In the genomic region with DNA sequence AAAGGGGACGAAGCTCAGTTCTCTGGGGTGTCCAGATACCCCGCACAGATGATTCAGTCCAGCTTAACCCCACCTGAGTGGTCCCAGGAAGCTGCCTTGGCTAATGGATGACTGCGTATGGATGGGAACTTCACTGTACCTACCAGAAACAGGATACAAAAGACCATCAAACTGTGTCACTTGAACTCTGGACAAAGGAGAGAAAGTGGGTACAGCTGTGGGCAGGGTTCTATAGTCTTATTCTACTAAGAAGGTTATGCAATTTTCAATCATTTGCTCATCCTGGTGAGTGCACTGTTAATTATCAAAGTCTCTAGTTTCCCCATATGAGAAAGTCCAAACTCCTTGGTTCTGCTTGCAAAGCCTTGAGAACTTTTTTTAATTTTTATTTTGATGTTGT, we compare ENCODE assay signal across 22 mouse cellular contexts. TPM values are rescaled to one million over a fixed set of nuclear protein-coding genes. Genes with fewer than 3 reads are reported as not detected.
DNase-seq lines count a peak whose midpoint lies in the region; ATAC-seq lines count a peak whose summit lies in the region.
"Had no signal": no experiment of that assay in that cellular context is flagged by ENCODE, and none has a peak within 500 bp of the region (broad histone marks: within the 10 kb centered on the region; RNA-seq: fewer than 3 reads in every experiment).

No protein-coding gene starts in this region.

- H3K4me3 ChIP-seq in kidney, embryonic 14.5 days (ENCODE audit: low read length): no peak overlapping the region
- H3K4me3 ChIP-seq in kidney, embryonic 15.5 days (replicated peaks): no peak overlapping the region
- no peak overlapping the region for H3K4me3 ChIP-seq in forebrain, embryonic 10.5 days
- H3K4me3 ChIP-seq: embryonic facial prominence, embryonic 13.5 days; embryonic facial prominence, embryonic 15.5 days; erythroblast, embryonic 14.5 days; forebrain, embryonic 13.5 days; forebrain, embryonic 15.5 days had no signal

- no peaks in the 10 kb centered on the region for H3K36me3 ChIP-seq in kidney, embryonic 14.5 days (ENCODE audit: control insufficient read depth, insufficient read depth, low read length)
- no peaks in the 10 kb centered on the region for H3K36me3 ChIP-seq in kidney, embryonic 15.5 days
- no peaks in the 10 kb centered on the region for H3K36me3 ChIP-seq in forebrain, embryonic 10.5 days (replicated peaks)
- H3K36me3 ChIP-seq: embryonic facial prominence, embryonic 13.5 days; embryonic facial prominence, embryonic 15.5 days; forebrain, embryonic 15.5 days had no signal

- no peaks in the 10 kb centered on the region for H3K27me3 ChIP-seq in kidney, embryonic 14.5 days (ENCODE audit: control insufficient read depth, insufficient read depth, low read length)
- no peaks in the 10 kb centered on the region for H3K27me3 ChIP-seq in kidney, embryonic 15.5 days
- H3K27me3 ChIP-seq in forebrain, embryonic 10.5 days (ENCODE audit: poor library complexity, severe bottlenecking): no peaks in the 10 kb centered on the region
- H3K27me3 ChIP-seq: embryonic facial prominence, embryonic 13.5 days; embryonic facial prominence, embryonic 15.5 days; forebrain, embryonic 13.5 days; forebrain, embryonic 15.5 days had no signal

- H3K4me1 ChIP-seq in kidney, embryonic 14.5 days (ENCODE audit: control insufficient read depth, insufficient read depth, low read length): no peaks in the 10 kb centered on the region
- H3K4me1 ChIP-seq in kidney, embryonic 15.5 days: no peaks in the 10 kb centered on the region
- H3K4me1 ChIP-seq in forebrain, embryonic 10.5 days: no peaks in the 10 kb centered on the region
- H3K4me1 ChIP-seq: embryonic facial prominence, embryonic 13.5 days; embryonic facial prominence, embryonic 15.5 days; forebrain, embryonic 13.5 days; forebrain, embryonic 15.5 days had no signal

- no peak overlapping the region for H3K4me2 ChIP-seq in kidney, embryonic 14.5 days (replicated peaks; ENCODE audit: low read depth, low read length)
- no peak overlapping the region for H3K4me2 ChIP-seq in kidney, embryonic 15.5 days
- H3K4me2 ChIP-seq: embryonic facial prominence, embryonic 13.5 days; embryonic facial prominence, embryonic 15.5 days; forebrain, embryonic 13.5 days; forebrain, embryonic 15.5 days had no signal

- peak; percentile 22 for DNase-seq in kidney, adult 18-20 months
- DNase-seq in kidney, adult 8-10 months: peak; percentile 35 to 67
- peak; percentile 33 for DNase-seq in kidney, postnatal 14 days
- no peak for DNase-seq in forebrain, embryonic 10.5 days (ENCODE audit: extremely low spot score, low spot score)
- DNase-seq: adrenal gland, adult 2 months; adrenal gland, postnatal 10 days; adrenal gland, postnatal 25 days; cerebellum, adult 11 months; cerebellum, adult 18-20 months; cerebellum, adult 8-10 months; cerebellum, adult 9-11 months; cerebellum, postnatal 14 days; cerebellum, postnatal 36 days; embryo, embryonic 11 days had no signal

- 83% methylated on average over 3 of the region's 3 CpGs for WGBS in kidney, embryonic 14.5 days
- WGBS in kidney, embryonic 15.5 days: 88% methylated on average over 3 of the region's 3 CpGs
- WGBS in forebrain, embryonic 10.5 days: 85% methylated on average over 3 of the region's 3 CpGs

- no peaks in the 10 kb centered on the region for H3K9me3 ChIP-seq in kidney, embryonic 14.5 days (ENCODE audit: control insufficient read depth, low read length)
- no peaks in the 10 kb centered on the region for H3K9me3 ChIP-seq in kidney, embryonic 15.5 days (replicated peaks)
- no peaks in the 10 kb centered on the region for H3K9me3 ChIP-seq in forebrain, embryonic 10.5 days
- H3K9me3 ChIP-seq: embryonic facial prominence, embryonic 13.5 days; embryonic facial prominence, embryonic 15.5 days; forebrain, embryonic 13.5 days; forebrain, embryonic 15.5 days had no signal

- H3K9ac ChIP-seq in kidney, embryonic 14.5 days (ENCODE audit: low read depth, low read length): no peak overlapping the region
- no peak overlapping the region for H3K9ac ChIP-seq in kidney, embryonic 15.5 days
- H3K9ac ChIP-seq: embryonic facial prominence, embryonic 13.5 days; embryonic facial prominence, embryonic 15.5 days; forebrain, embryonic 13.5 days; forebrain, embryonic 15.5 days had no signal

- H3K27ac ChIP-seq in kidney, embryonic 14.5 days (ENCODE audit: low read depth, low read length): no peak overlapping the region
- H3K27ac ChIP-seq in kidney, embryonic 15.5 days: no peak overlapping the region
- H3K27ac ChIP-seq in forebrain, embryonic 10.5 days: no peak overlapping the region
- H3K27ac ChIP-seq: embryonic facial prominence, embryonic 13.5 days; embryonic facial prominence, embryonic 15.5 days; forebrain, embryonic 13.5 days; forebrain, embryonic 15.5 days had no signal

- no peak for ATAC-seq in kidney, embryonic 14.5 days (ENCODE audit: low FRiP score, low TSS enrichment)
- no peak for ATAC-seq in kidney, embryonic 15.5 days (replicated peaks; ENCODE audit: low FRiP score)
- ATAC-seq: forebrain, embryonic 13.5 days; forebrain, embryonic 15.5 days had no signal

RNA-seq across cellular contexts. Expression of gene Slc6a20b, which starts 0.6 kb away (rescaled TPM):
- 0.32 and 0.41 TPM in 2 replicates for polyA plus RNA-seq in kidney, embryonic 14.5 days (2014; fragmentation: Nextera tagmentation; extraction: Ambion mirVana)
- 2.2 and 2.7 TPM in 2 replicates for polyA plus RNA-seq in kidney, embryonic 15.5 days (2015; fragmentation: Nextera tagmentation; extraction: Ambion mirVana)
- polyA plus RNA-seq in forebrain, embryonic 10.5 days (2016; fragmentation: Nextera tagmentation; extraction: Ambion mirVana): 0.15 and 0.25 TPM in 2 replicates
- polyA plus RNA-seq: adrenal gland, adult 2 months had no signal

RNA-seq across cellular contexts. Expression of gene Ccr9, which starts 45.2 kb away (rescaled TPM):
- 0.18 and 0.23 TPM in 2 replicates for polyA plus RNA-seq in kidney, embryonic 14.5 days (2014; fragmentation: Nextera tagmentation; extraction: Ambion mirVana)
- polyA plus RNA-seq in kidney, embryonic 15.5 days (2015; fragmentation: Nextera tagmentation; extraction: Ambion mirVana): 0.08 and 0.12 TPM in 2 replicates
- polyA plus RNA-seq in forebrain, embryonic 10.5 days (2016; fragmentation: Nextera tagmentation; extraction: Ambion mirVana): 0.04 and 0.09 TPM in 2 replicates
- polyA plus RNA-seq: erythroblast, embryonic 14.5 days had no signal

RNA-seq across cellular contexts. Expression of gene Slc6a20a, which starts 45.7 kb away (rescaled TPM):
- polyA plus RNA-seq in kidney, embryonic 14.5 days (2014; fragmentation: Nextera tagmentation; extraction: Ambion mirVana): 0.10 and 0.88 TPM in 2 replicates
- polyA plus RNA-seq in kidney, embryonic 15.5 days (2015; fragmentation: Nextera tagmentation; extraction: Ambion mirVana): 0.58 and 0.78 TPM in 2 replicates
- 0.18 and 0.78 TPM in 2 replicates for polyA plus RNA-seq in forebrain, embryonic 10.5 days (2016; fragmentation: Nextera tagmentation; extraction: Ambion mirVana)
- polyA plus RNA-seq: C2C12 had no signal
